Mouse (Mus musculus) CH12.LX (cell line): ENCODE measurements around the gene Gm27029.
"Not testable (repeated sequence)": the region's sequence is repeated elsewhere in the genome, so short reads cannot be mapped to it uniquely, and the experiment has no call there.

Source experiments
- BHLHE40 ChIP-seq: IDR thresholded peaks from 2 replicates; pipeline ENCODE4 v1.6.1; 2011; ENCODE audit warnings: mild to moderate bottlenecking, low read depth, low read length, improper control_type of control experiment
- CTCF ChIP-seq, 2 experiments: IDR thresholded peaks in 1 of 2; conservative IDR thresholded peaks in 1 of 2; 2 replicates each; pipeline ENCODE4 v1.5.1; 2011 to 2012; ENCODE audit warnings: low read depth in 2 of 2, low read length in 2 of 2, improper control_type of control experiment in 1 of 2, inconsistent platforms in 1 of 2, mild to moderate bottlenecking in 1 of 2, moderate library complexity in 1 of 2
- ELF1 ChIP-seq: IDR thresholded peaks from 2 replicates; pipeline ENCODE4 v1.6.1; 2014; ENCODE audit warnings: low read depth, mild to moderate bottlenecking, inconsistent platforms, low read length, improper control_type of control experiment
- ETS1 ChIP-seq: conservative IDR thresholded peaks from 2 replicates; pipeline ENCODE4 v1.6.1; 2012; ENCODE audit warnings: low read depth, mild to moderate bottlenecking, inconsistent platforms, low read length, improper control_type of control experiment, moderate library complexity
- HCFC1 ChIP-seq: IDR thresholded peaks from 2 replicates; pipeline ENCODE4 v1.6.1; 2012; ENCODE audit warnings: low read depth, mild to moderate bottlenecking, inconsistent platforms, low read length, improper control_type of control experiment
- MAX ChIP-seq: IDR thresholded peaks from 2 replicates; pipeline ENCODE4 v1.6.1; 2011; ENCODE audit warnings: low read length, improper control_type of control experiment
- MXI1 ChIP-seq: IDR thresholded peaks from 2 replicates; pipeline ENCODE4 v1.6.1; 2011; ENCODE audit warnings: mild to moderate bottlenecking, low read depth, low read length, improper control_type of control experiment
- NELFE ChIP-seq: IDR thresholded peaks from 2 replicates; pipeline ENCODE4 v1.6.1; 2011; ENCODE audit warnings: low read depth, low read length, improper control_type of control experiment
- NRF1 ChIP-seq: IDR thresholded peaks from 2 replicates; pipeline ENCODE4 v1.6.1; 2014; ENCODE audit warnings: low read depth, mild to moderate bottlenecking, inconsistent platforms, low read length, improper control_type of control experiment, moderate library complexity
- POLR2A ChIP-seq: IDR thresholded peaks from 2 replicates; pipeline ENCODE4 v1.6.1; 2011; ENCODE audit warnings: low read depth, mild to moderate bottlenecking, improper control_type of control experiment, low read length
- RCOR1 ChIP-seq: conservative IDR thresholded peaks from 2 replicates; pipeline ENCODE4 v1.6.1; 2012; ENCODE audit warnings: low read depth, mild to moderate bottlenecking, inconsistent platforms, low read length, improper control_type of control experiment
- ZC3H11A ChIP-seq: IDR thresholded peaks from 2 replicates; pipeline ENCODE4 v1.6.1; 2012; ENCODE audit warnings: low read depth, mild to moderate bottlenecking, inconsistent platforms, low read length, improper control_type of control experiment
- ZKSCAN1 ChIP-seq: IDR thresholded peaks from 2 replicates; pipeline ENCODE4 v1.6.1; 2012; ENCODE audit warnings: low read depth, inconsistent platforms, low read length, improper control_type of control experiment, borderline replicate concordance

GRCm38 (mm10) chr11:101438006-101438405, 13.4 kb upstream of the Gm27029 start:
- not testable (repeated sequence) for TF ChIP-seq BHLHE40; CTCF (conservative IDR thresholded peaks at IDR 0.05 in 1 of 2, IDR thresholded peaks at IDR 0.05 in 1 of 2; ENCODE audit: low read depth in 2 of 2, low read length in 2 of 2); ELF1; RCOR1; MAX; POLR2A; NRF1; MXI1; ZC3H11A; HCFC1; NELFE; ZKSCAN1; ETS1
